Mouse (Mus musculus): ENCODE data around the gene H2-D1. TPM values are rescaled to one million over a fixed set of nuclear protein-coding genes. Genes with fewer than 3 reads are reported as not detected.

H2-D1 gene
- polyA plus RNA-seq, 1 experiment from 2014 or later: 73.2 TPM

- no peak overlapping the region; the same call in 1 of the 2 replicates for H3K4me3 ChIP-seq (ENCODE audit: low read depth, low read length)
- ATAC-seq (ENCODE audit: insufficient read depth) (no peak), DNase-seq (peak; percentile 62)
- H3K36me3 ChIP-seq (ENCODE audit: insufficient read depth): peaks cover 80% of the 10 kb centered on the region
- no peak overlapping the region for H3K27ac ChIP-seq (ENCODE audit: low read depth)
- H3K9ac ChIP-seq: 0 out of 2 replicates have a peak overlapping the region, but pooled peaks have one; percentile 21
- WGBS: 77% methylated on average over 15 of the region's 15 CpGs
- peak overlapping the region; percentile 85; the same call in 1 of the 2 replicates for H3K4me2 ChIP-seq
- peak; percentile 60 for TF ChIP-seq CTCF (IDR thresholded peaks at IDR 0.05; ENCODE audit: low read depth)
- no peaks in the 10 kb centered on the region for H3K9me3 ChIP-seq (ENCODE audit: low read depth, low read length)
- H3K4me1 ChIP-seq (ENCODE audit: insufficient read depth): peaks cover 8% of the 10 kb centered on the region
- H3K27me3 ChIP-seq (ENCODE audit: insufficient read depth, low read length): no peaks in the 10 kb centered on the region
Measured at GRCm38 (mm10) chr17:35245731-35246623, 16.6 kb upstream of the H2-D1 start.

GRCm38 (mm10) chr17:35247144-35247543 is 15.4 kb upstream of the H2-D1 start:
- Histone ChIP-seq H3K4me3 (ENCODE audit: low read depth, low read length) (no peak overlapping the region), H3K27me3 (ENCODE audit: insufficient read depth, low read length) (no peaks in the 10 kb centered on the region), H3K9me3 (ENCODE audit: low read depth, low read length) (no peaks in the 10 kb centered on the region), H3K4me1 (ENCODE audit: insufficient read depth) (peaks cover 7% of the 10 kb centered on the region), H3K4me2 (no peak overlapping the region), H3K27ac (ENCODE audit: low read depth) (no peak overlapping the region), H3K9ac (no peak overlapping the region), H3K36me3 (ENCODE audit: insufficient read depth) (peaks cover 90% of the 10 kb centered on the region)
- 68% methylated on average over 7 of the region's 7 CpGs for WGBS
- DNase-seq (no peak), ATAC-seq (ENCODE audit: insufficient read depth) (no peak)
- no peak for TF ChIP-seq CTCF (IDR thresholded peaks at IDR 0.05; ENCODE audit: low read depth)

GRCm38 (mm10) chr17:35248986-35249385 is 13.5 kb upstream of the H2-D1 start:
- Histone ChIP-seq H3K27me3 (ENCODE audit: insufficient read depth, low read length) (no peaks in the 10 kb centered on the region), H3K9me3 (ENCODE audit: low read depth, low read length) (no peaks in the 10 kb centered on the region), H3K4me1 (ENCODE audit: insufficient read depth) (peaks cover 7% of the 10 kb centered on the region), H3K36me3 (ENCODE audit: insufficient read depth) (peaks cover 98% of the 10 kb centered on the region), H3K9ac (no peak overlapping the region), H3K27ac (ENCODE audit: low read depth) (no peak overlapping the region), H3K4me2 (no peak overlapping the region), H3K4me3 (ENCODE audit: low read depth, low read length) (no peak overlapping the region)
- TF ChIP-seq CTCF (IDR thresholded peaks at IDR 0.05; ENCODE audit: low read depth): no peak
- no peak for ATAC-seq (ENCODE audit: insufficient read depth)
- DNase-seq: no peak
- WGBS: 84% methylated on average over 14 of the region's 14 CpGs

- no peak overlapping the region for H3K4me2 ChIP-seq
- ATAC-seq (ENCODE audit: insufficient read depth) (no peak), DNase-seq (no peak)
- H3K4me1 ChIP-seq (ENCODE audit: insufficient read depth): 0 out of 2 replicates have a peak, but pooled peaks cover 3% of the 10 kb centered on the region
- no peak for TF ChIP-seq CTCF (IDR thresholded peaks at IDR 0.05; ENCODE audit: low read depth)
- WGBS: 83% methylated on average over 19 of the region's 19 CpGs
- H3K27ac ChIP-seq (ENCODE audit: low read depth): no peak overlapping the region
- H3K4me3 ChIP-seq (ENCODE audit: low read depth, low read length): no peak overlapping the region
- H3K9me3 ChIP-seq (ENCODE audit: low read depth, low read length): no peaks in the 10 kb centered on the region
- H3K9ac ChIP-seq: no peak overlapping the region
- peaks cover 98% of the 10 kb centered on the region for H3K36me3 ChIP-seq (ENCODE audit: insufficient read depth)
- H3K27me3 ChIP-seq (ENCODE audit: insufficient read depth, low read length): no peaks in the 10 kb centered on the region
Measured at GRCm38 (mm10) chr17:35249451-35250197, 12.9 kb upstream of the H2-D1 start.

GRCm38 (mm10) chr17:35250348-35251120 is 12.0 kb upstream of the H2-D1 start:
- DNase-seq: no peak
- Histone ChIP-seq H3K27me3 (ENCODE audit: insufficient read depth, low read length) (no peaks in the 10 kb centered on the region), H3K9me3 (ENCODE audit: low read depth, low read length) (no peaks in the 10 kb centered on the region), H3K9ac (no peak overlapping the region), H3K27ac (ENCODE audit: low read depth) (no peak overlapping the region), H3K36me3 (ENCODE audit: insufficient read depth) (peaks cover 88% of the 10 kb centered on the region), H3K4me2 (no peak overlapping the region), H3K4me1 (ENCODE audit: insufficient read depth) (no peaks in the 10 kb centered on the region), H3K4me3 (ENCODE audit: low read depth, low read length) (no peak overlapping the region)
- WGBS: 88% methylated on average over 3 of the region's 3 CpGs
- no peak for TF ChIP-seq CTCF (IDR thresholded peaks at IDR 0.05; ENCODE audit: low read depth)
- no peak for ATAC-seq (ENCODE audit: insufficient read depth)

- 65% methylated on average over 15 of the region's 15 CpGs for WGBS
- Histone ChIP-seq H3K27ac (ENCODE audit: low read depth) (no peak overlapping the region), H3K27me3 (ENCODE audit: insufficient read depth, low read length) (no peaks in the 10 kb centered on the region), H3K9ac (no peak overlapping the region), H3K4me1 (ENCODE audit: insufficient read depth) (no peaks in the 10 kb centered on the region), H3K4me2 (no peak overlapping the region), H3K4me3 (ENCODE audit: low read depth, low read length) (no peak overlapping the region), H3K9me3 (ENCODE audit: low read depth, low read length) (no peaks in the 10 kb centered on the region), H3K36me3 (ENCODE audit: insufficient read depth) (peaks cover 81% of the 10 kb centered on the region)
- DNase-seq (peak; percentile 38), ATAC-seq (ENCODE audit: insufficient read depth) (no peak; the same call in 1 of the 2 replicates)
- TF ChIP-seq CTCF (IDR thresholded peaks at IDR 0.05; ENCODE audit: low read depth): no peak
Measured at GRCm38 (mm10) chr17:35251162-35251719, 11.3 kb upstream of the H2-D1 start.
